Mouse (Mus musculus) embryonic fibroblast, embryonic 13.5 days (primary cell): ENCODE measurements around the gene Atp11c.

ENCODE experiments used
- CTCF ChIP-seq: IDR thresholded peaks from 2 replicates; pipeline ENCODE4 v1.5.1; 2011; ENCODE audit warnings: mild to moderate bottlenecking, control low read depth, low read length, moderate library complexity, borderline replicate concordance; ENCODE audit not compliant: insufficient read depth
- POLR2A ChIP-seq: IDR thresholded peaks from 2 replicates; pipeline ENCODE4 v1.6.1; 2011; ENCODE audit warnings: low read depth, mild to moderate bottlenecking, control low read depth, low read length, moderate library complexity

GRCm38 (mm10) chrX:60547098-60547443 is 45.4 kb downstream of the Atp11c start:
- TF ChIP-seq POLR2A = no peak
- no peak for TF ChIP-seq CTCF
